Mouse (Mus musculus) retina, embryonic 14.5 days (tissue): ENCODE measurements at regions not wholly inside any gene's neighbourhood (a gene's known extent, or its start where the extent isn't known, plus 50 kb on each side); places are given as distances from the start of the nearest gene placed in this dataset.

ENCODE experiments used
- DNase-seq: peaks from one replicate; pipeline ENCODE4 v3.0.0-alpha.2; 2015; ENCODE audit warnings: low spot score

DNA sequence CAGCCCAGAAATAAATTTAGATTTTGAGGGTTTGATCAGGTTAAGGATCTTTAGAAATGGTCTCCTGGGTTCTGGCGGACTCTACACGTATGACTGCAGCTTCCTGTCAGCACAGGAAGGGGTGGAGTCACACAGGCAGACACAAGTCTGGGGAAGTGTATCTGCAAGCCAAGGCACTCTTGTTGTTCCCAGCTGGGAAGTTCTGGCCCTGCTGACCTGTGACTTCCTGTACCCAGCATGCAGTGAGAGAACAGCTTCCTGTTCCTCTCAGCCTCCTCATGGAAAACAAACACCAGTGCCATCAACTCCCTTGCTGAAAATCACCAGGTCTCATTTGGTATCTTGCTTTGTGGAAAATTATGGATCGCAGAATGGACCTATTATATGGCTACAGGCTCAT, 140.9 kb downstream of the Ets2 start:
- DNase-seq = no peak

DNA sequence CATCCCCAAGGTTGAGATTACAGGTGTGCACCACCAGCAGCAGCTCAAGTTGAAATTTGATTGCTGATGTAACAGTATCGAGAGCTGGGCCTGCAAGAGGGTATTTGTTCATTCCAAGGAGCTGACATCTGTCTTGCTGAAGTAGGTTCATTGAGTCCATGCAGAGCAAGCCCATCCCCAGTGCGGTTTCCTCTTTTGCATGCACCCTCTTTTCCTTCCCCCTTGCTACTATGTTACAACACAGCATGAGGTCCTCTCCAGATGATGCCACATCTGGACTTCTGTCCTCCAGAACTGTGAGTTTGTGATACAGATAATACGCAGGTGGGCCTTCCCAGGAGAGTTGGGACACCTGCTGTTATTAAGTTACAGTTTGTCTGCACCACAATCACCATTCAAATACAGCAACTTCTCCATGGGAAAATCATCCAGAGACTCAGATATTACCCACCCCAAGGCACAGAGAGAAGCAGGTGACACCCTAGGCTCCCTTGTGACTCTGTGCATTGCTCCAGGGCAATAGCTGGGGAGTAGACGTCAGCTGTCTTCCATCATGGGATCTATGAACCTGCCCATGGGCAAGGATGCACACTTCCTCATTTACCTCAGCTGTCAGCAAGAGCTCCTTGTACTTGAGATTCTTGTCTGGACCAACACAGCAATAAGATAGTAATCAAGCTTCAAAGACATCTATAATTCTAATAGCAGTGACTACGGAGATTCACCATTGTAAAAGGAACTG, 137.8 kb downstream of the Ets2 start:
- no peak for DNase-seq

DNA sequence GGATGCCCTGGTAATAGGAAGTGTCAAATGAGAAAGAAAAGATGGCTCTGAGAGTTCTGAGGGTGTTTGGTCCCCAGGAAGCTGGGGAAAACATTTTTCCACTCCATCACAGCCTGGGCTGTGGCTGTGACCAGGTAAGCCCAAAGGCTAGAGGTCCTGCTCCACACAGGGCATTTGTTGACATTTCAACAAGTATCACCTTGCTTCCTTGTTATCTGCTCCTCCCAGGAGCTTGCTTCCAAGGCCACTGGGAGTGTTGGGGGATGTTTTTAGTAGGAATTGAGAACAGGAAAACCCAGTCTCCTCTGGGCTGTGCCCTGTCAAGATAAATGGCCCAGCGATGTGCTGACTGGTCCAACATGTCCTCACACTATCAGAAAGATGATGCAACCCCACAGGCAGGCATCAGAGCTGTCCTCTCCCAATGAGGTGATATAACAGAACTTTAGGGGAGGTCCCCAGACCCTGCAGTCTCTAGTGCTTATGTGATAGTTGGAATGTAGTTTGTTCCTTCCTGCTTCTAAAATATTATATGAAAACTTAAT, 137.1 kb downstream of the Ets2 start:
- DNase-seq = no peak

DNA sequence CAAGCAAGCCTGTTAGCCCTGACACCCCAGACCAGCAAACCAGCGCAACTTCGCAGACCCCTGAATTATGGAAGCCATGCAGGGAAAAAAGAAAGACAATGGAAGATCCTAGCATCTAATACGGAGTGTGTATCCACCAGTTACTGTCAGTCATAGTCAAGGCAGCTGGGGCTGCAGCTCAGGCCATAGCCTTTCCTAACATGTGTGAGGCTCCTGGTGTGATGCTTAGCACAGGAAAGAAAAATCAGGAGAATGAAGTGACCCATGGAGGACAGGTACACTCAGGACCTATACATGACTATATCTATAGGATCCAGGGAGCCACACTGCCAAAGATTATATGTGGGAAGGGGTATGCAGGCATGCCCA, 136.6 kb downstream of the Ets2 start:
- DNase-seq = no peak

DNA sequence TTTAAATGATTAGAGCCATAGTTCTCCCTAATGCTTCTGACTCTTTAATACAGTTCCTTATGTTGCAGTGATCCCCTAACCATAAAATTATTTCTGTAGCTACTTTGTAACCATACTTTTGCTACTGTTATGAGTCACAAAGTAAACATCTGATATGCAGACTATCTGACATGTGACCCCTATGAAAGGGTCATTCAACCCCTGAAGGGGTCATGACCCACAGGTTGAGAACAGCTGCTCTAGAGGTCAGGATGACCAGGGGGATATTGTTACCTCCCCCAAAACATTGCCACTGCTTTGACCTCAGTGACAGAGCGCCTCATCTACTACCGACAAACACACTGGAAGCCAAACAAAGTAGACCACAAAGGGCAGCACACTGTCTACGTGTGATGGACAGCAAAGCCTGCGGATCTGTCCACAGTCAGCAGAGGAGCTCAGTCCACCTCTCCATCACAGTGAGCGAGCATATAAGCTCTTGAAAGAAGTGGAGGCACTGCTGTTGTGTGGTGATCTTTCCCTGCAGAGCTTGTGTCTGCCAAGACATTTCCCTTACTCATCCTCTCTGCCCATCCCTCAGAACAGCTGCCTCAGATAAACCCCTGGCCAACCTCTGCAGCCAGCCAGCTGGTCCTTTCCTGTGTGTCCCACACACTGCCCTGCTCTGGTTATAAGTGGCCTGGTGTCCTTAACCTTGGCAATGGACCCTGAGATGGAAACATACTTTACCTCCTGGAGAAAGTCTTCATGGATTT, 136.0 kb downstream of the Ets2 start:
- DNase-seq = no peak

DNA sequence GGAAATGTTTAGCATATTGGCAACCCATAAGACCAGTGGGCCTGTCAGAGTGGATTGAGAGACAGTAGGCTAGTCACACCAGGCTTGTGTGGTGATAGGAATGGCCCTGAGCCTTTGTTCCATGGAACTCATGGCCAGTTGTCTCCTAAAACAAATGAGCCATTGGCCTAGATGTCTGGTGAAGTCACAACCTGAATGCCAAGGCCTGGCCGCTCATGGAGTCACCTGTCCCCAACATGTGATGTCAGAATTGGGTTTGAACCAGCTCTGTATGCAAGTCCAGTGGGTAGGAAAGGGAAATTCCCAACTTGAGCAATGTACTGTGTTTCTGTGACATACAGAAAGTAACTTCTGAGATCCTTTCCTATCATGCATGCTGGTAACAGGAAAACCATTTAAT, 134.1 kb downstream of the Ets2 start:
- DNase-seq = no peak

DNA sequence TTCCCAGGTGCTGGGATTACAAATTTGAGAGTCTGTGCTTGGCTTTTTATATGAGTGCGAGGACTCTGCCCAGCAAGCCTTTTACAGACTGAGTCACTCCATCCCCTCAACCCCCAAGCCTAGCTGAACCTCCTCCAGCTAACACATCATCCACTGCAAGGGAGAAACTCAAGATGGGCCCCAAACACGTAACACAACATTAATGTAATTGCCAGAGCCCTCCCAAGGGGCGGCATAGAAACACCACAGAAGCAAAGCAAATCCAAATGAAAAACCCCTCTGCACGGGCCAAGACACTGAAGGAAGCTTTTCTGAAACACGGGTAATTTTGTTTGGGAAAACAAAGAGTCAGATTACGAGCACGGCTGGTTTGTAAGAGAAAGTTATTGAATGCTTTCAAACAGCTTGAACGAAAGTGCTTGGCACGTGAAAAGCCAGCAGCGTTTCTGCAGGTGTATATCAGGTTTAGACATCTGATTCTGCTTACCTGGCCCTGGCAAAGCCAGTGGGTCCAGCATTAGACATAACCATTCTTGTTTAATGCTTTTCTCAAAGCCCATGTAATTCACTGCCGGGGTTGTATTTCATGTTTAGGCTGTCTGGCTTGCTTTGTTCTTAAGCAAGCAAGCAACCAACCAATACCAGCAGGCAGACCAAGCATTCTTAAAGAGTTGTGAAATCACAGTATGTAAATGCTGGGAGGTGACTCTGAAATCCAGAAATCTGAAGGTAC, 132.8 kb downstream of the Ets2 start:
- no peak for DNase-seq

DNA sequence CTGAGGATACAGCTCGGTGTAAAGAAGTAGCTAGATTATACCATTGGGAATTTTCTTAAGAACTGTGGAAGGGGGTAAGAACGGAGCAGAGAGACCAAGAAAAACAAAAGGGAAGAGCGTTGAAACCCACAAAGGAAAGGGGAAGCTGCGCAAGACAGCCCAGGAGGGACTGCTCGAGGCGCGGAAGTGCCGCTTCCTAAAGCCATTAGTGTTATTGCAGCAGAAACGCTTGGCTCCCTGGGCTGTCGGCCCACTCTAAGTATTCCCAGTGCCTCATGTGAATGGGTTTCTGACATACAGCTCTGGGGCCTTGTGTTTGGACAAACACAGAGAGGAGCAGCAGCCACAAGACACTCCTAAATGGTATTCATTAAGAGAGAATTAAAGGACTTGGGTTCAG, 131.6 kb downstream of the Ets2 start:
- DNase-seq = no peak

DNA sequence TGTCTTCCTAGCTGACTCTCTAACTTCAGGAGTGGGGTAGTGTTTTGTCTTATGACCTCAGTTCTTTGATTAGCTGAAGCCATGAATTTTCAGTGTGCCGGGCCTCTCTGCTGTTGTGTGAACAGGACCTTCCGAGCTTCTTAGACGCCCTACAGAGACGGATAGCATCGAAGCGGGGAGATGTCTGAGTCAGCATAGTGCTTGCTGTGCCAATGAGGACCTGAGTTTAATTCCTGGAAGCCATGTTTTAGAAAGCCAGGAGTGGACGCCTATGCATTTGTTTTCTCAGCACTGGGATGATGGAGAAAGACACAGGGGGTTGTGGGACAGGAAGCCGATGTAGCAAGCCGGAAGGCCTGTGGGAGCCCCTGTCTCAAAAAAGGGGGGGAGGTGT, 130.5 kb downstream of the Ets2 start:
- no peak for DNase-seq

DNA sequence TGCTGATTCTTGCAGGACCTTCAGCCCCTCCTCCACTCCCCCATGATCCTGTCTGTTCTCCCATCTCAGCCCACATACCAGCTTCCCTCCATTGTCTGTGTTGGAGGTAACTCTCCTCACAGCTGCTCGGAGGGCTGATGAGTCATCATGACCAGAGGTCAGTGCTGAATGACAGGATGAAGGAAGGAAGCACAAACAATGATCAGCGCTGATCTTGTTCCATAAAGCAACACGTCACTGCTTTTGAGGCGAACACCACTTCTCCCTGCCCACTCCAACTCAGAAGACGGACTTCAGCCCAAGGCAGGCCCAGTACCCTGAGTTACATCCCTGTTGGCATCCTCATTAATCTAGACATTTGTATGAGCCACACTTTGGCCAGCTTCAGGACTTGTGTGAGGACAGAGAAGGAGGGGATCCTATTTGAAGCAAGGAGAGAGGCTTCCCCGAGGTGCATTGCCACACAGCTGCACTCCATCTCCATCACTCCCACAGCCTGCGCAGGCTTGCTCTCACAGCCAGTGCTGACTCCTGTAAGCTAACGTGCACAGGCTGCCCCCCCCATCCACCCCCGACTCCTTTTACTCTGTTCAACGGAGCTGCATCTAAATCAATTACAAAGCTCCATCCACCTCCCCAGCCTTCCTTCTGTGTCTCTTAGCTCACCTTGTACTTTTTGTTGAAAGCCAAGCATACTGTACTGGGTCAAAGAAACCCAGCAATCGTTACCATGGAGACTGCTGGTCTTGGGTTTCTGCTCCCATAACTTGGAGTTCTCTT, 129.9 kb downstream of the Ets2 start:
- peak; percentile 57 for DNase-seq

DNA sequence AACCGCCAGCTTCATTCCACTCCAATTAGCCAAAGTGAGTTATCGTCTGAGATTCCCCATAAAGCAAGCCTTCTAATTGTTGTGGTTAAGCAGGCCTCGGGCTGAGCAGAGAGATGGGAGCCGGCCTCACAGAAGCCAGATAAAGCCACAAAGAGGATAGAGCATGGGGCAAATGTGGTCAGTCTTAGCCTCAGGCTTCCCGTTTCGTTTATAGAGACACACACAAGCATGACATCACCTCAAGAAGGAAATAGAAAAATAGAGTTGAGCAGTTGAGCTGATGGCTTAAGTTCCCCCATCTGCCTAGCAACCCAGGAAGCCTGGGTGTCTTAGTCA, 125.5 kb downstream of the Ets2 start:
- no peak for DNase-seq

DNA sequence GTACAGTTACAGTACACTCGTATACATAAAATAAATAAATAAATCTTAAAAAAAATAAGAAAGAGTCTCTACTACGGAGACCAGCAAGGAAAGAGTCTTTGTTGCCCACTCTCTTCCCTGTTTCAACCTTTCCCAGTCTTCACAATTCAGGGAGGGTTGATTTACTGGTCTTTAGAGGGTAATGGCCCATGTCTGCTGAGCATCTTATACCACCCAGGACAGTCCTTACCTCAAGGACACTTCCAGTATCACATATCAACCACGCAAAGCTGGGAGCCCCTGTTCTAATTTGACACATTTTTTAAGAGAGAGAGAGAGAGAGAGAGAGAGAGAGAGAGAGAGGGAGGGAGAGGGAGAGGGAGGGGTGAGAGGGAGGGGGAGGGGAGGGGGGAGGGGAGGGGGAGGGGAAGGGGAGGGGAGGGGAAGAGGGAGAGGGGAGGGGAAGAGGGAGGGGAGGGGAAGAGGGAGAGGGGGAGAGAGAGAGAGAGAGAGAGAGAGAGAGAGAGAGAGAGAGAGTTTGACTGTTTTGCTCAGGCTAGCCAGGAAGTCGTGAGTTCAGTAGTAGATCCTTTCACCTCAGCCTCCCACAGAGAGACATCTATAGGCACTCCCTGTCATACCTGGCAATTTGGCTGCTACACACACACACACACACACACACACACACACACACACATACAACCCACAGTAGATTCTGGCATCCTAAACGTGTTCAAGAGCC, 125.0 kb downstream of the Ets2 start:
- no peak for DNase-seq

DNA sequence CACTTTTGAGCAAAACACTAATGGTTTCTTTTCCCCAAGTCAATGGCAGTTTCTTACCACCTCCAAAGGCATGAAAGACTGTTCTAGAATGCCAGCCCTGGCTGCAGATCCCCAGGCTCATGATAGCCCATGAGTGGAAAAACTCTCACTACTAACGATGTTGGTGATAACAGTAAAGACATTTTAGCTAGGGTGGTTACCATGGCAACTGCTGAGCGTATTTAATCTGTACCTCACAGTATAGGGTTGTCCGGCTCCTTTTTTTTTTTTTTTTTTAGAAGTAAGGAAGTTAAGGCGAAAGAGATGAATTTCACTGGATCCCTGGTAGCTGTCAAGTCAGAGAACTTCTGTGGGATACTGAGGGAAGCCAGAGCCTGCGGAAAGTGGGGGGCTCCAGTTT, 123.8 kb downstream of the Ets2 start:
- no peak for DNase-seq

DNA sequence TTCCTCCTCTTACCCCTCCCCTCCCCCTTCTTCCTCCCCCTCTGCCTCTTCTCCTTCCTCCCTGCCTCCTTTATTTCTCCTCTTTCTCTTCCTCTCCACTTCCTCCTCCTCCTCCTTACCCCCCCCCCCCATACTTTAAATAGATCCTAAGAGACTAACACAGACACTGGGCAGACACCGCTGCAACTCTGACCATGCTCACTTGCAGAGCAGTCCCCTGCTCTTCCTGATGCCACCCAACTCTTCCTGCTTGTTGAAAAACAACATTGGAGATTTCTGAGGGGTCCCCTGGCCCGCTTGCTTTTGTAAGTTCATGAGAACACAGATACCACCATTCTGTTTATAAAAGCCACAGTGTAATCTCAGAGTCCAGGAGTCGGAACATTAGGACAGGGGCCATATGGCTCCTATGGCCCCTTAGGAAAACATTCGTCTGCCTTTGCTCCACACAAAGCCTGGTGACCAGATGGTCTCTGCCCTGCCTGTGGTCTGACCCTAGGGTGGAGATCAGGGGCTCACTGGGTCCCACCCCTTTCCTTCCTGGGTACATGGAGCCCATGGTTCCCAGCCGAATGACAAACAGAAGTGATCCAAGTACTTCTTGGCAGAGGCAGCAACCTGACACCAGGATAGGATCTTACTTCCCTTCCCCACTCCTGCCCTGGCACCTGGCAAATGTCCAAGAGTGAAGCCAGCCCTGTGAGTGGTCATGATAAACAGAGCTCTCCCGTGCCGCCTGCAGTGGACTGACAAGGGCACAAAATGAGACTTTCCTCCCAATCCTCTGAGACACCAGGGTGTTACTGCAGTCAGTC, 123.1 kb downstream of the Ets2 start:
- peak; percentile 24 for DNase-seq

DNA sequence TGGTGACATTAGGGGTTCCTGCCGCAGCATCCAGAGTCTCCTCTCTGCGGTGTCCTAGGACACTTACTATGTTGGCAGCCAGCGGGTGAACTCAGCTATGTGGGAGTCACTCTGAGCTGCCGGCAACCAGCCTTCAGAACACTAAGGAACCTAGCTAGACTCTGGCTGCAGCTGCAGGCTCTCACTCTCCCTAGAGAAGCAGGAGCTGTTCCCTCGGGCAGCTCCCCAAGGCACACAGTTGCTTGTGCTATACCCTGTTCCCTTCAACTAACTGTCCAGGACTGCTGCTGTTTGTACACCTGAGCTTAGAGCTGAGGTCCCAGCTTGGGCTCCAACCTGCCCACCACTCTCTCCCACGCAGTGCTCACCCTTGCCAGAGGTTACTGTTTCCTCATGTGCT, 121.9 kb downstream of the Ets2 start:
- DNase-seq = no peak

DNA sequence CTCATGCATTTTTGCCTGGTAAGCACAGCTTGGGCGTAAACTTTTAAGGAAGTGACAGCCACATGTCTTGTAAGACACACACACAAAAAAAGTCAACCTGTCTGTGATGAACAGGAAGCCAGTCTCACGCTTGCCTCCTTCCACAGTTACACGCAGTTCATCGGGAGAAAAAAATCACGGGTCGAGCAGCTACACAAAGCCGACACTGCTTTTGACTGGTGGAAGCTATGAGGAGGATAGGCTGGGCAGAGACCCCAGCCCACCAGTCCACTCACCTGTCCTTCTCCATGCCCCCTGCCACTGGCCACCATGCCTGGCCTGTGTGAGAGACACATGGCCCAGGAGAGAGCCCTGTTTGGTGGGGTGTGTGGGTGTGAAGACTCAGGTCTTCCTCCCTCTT, 119.2 kb downstream of the Ets2 start:
- no peak for DNase-seq

DNA sequence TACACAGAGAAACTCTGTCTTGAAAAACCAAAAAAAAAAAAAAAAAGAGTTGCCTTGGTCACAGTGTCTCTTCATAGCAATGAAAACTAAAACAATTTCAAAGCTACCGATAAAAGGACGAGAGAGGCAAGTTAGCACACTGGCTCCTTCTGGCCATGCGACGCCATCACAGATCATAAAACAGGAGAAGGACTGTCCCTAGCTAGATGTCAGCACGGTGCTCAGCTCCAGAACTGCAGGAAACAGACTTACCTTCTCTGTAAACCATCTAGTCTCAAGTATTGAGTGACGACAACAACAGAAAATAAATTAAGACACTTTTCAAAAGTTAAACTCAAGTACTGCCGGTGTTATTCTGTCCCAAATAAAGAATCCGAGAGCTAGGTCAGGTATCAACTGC, 118.7 kb downstream of the Ets2 start:
- no peak for DNase-seq

DNA sequence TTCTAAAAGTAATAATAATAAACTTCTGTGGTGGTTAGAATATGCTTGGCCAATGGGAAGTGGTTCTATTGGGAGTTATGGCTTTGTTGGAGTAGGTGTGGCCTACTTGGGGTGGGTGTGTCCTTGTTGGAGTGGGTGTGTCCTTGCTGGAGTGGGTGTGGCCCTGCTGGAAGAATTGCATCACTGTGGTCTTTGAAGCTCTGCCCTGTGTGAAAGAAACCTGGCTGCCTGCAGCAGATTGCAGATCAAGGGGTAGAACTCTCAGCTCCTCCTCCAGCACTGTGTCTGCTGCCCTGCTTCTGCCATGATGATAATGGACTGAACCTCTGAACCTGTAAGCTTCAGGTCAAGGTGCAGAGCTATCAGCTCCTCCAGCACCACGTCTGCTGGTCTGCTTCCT, 118.1 kb downstream of the Ets2 start:
- DNase-seq = no peak

DNA sequence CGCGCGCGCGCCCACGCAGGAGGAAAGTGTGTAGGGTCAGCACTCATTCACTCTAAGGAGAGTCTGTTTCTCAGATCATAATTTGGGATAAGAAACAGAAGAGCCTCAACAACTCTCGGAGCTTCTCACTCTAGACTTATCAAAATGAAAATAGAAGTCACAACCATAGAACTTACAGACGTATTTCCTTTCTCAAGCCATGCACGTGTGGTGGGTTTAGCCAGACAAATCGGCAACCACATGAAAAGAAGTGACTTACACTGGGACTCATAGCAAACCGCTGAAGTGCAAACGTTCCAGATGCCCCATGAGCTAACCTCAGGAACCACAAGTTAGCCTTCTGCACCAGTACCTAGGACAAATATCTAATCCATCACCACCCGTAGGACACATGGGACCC, 114.1 kb downstream of the Ets2 start:
- DNase-seq = no peak

DNA sequence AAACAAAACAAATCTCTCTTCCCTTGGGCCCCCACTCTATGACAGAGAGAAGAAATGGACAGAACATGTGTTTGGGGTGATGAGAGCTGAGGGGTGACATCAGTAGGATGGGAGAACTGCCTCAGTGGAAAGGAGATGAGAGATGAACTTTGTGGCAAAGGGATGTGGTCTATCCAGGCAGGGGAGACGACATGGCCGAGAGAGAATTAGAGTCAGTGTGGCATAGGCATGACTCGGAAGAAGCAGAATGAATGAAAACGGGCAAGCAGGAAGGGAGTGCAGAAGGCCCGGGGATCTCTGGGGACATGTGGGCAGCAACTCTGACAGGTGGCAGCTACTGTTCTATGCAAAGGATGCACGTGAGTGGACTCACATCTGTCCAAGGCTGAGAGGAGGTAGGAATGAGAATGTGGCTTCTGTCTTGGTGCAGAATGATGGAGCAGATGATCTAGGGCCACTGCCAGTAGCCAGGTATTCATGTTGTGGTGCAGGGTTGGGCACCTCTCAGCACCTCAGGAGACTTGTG, 113.4 kb downstream of the Ets2 start:
- DNase-seq = no peak
